Mouse (Mus musculus) limb, embryonic 10.5 days (tissue): ENCODE data around the gene Fxyd6. TPM values are rescaled to one million over a fixed set of nuclear protein-coding genes. Genes with fewer than 3 reads are reported as not detected.
A peak's percentile ranks its signal among the peaks of the same experiment; 100 is the strongest.

Experiments
- DNase-seq: peaks from one replicate; pipeline ENCODE4 v3.0.0-alpha.2; 2017; ENCODE audit warnings: low spot score
- H3K27ac ChIP-seq: fragments of 300-500 bp; sonication (generic); 2 replicates; pipeline ENCODE4 v1.5.1; 2016; ENCODE audit warnings: mild to moderate bottlenecking
- H3K27me3 ChIP-seq: fragments of 300-500 bp; sonication (generic); 2 replicates; pipeline ENCODE4 v1.6.1; 2016; ENCODE audit warnings: low read depth, mild to moderate bottlenecking; ENCODE audit not compliant: poor library complexity, severe bottlenecking
- H3K36me3 ChIP-seq: fragments of 300-500 bp; sonication (generic); 2 replicates; pipeline ENCODE4 v1.6.1; 2016; ENCODE audit warnings: mild to moderate bottlenecking, moderate library complexity
- H3K4me1 ChIP-seq: fragments of 300-500 bp; sonication (generic); 2 replicates; pipeline ENCODE4 v1.6.1; 2016
- H3K4me3 ChIP-seq: fragments of 300-500 bp; sonication (generic); 2 replicates; pipeline ENCODE4 v1.5.1; 2016; ENCODE audit warnings: mild to moderate bottlenecking, moderate library complexity
- H3K9me3 ChIP-seq: fragments of 300-500 bp; sonication (generic); replicated peaks from 2 replicates; pipeline ENCODE4 v1.6.1; 2016; ENCODE audit warnings: mild to moderate bottlenecking
- WGBS: fragments of 180-500 bp; shearing (Covaris S2); methylation state at CpG from one replicate; pipeline ENCODE4 v1.1.7; 2016; 5-methylcytosine and 5-hydroxymethylcytosine counted together
- polyA plus RNA-seq: library from polyadenylated mRNA; unstranded; fragments of >200 nt; fragmentation: Nextera tagmentation; extraction: Ambion mirVana; gene quantifications from 2 replicates; pipeline ENCODE4 v1.2.1, GENCODE M21; 2016

Gene Fxyd6
- polyA plus RNA-seq, 1 experiment from 2014 or later: 110 TPM

DNA sequence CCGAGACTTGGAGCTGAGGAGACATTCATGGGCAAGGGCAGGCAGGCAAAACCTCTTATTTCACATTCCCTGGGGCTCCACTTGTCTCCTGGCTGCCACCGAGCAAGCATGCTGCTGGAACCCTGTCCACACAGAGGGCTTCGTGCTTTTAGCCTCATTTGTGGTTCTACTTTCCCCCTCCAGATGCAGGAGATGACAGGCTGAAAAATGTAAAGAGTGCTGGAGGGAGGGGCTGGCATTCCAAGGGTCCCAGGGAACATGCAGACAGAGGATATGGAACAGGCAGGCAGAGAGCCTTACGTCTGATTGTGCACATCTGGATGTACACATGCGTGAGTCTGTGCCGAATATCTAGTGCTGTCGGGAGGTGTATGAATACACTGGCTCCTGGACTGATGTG lies 11.6 kb upstream of the Fxyd6 start:
- 70% methylated on average over 7 of the region's 7 CpGs for WGBS
- Histone ChIP-seq H3K4me3 (no peak overlapping the region), H3K36me3 (no peaks in the 10 kb centered on the region), H3K9me3 (no peaks in the 10 kb centered on the region), H3K27ac (no peak overlapping the region), H3K27me3 (no peaks in the 10 kb centered on the region), H3K4me1 (peaks cover 21% of the 10 kb centered on the region)
- DNase-seq: peak; percentile 34

GRCm38 (mm10) chr9:45362051-45362461 lies 7.9 kb upstream of the Fxyd6 start:
- Histone ChIP-seq H3K4me3 (no peak overlapping the region), H3K27ac (no peak overlapping the region), H3K9me3 (no peaks in the 10 kb centered on the region), H3K36me3 (no peaks in the 10 kb centered on the region), H3K4me1 (peaks cover 21% of the 10 kb centered on the region), H3K27me3 (no peaks in the 10 kb centered on the region)
- DNase-seq: no peak
- 36% methylated on average over 2 of the region's 2 CpGs for WGBS

DNA sequence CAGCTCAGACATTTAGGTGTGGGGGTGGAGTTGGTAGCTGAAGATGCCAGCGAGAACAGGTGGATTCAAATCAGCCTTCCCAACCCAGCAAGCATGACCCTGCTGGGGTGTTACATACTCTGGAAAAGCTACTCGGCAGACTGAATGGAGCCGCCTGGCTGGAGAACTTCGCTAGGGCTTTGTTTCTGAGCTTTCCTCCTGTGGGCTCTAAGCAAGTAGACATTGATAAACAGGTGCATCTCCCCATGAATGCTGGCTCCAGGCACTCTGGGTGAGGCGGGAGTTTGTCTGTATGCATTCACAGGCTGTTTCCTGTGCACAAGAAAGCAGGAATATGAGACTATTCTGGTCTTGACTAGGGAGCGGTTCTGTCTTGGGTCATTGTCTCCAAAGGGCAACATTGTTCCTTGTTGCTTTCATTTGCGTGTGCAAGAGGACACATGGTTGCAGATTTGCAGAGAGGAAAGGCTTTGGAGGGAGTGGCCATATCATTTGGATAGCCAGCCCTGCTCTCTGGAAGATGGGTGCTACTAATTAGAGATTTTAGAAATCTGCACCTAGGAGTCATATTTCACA lies 6.3 kb upstream of the Fxyd6 start:
- Histone ChIP-seq H3K4me3 (no peak overlapping the region), H3K27me3 (peaks cover 8% of the 10 kb centered on the region; the same call in 1 of the 2 replicates), H3K4me1 (peaks cover 21% of the 10 kb centered on the region), H3K36me3 (no peaks in the 10 kb centered on the region), H3K9me3 (no peaks in the 10 kb centered on the region), H3K27ac (no peak overlapping the region)
- no peak for DNase-seq
- 71% methylated on average over 7 of the region's 7 CpGs for WGBS

- Histone ChIP-seq H3K4me1 (peaks cover 31% of the 10 kb centered on the region), H3K4me3 (no peak overlapping the region), H3K27ac (no peak overlapping the region), H3K36me3 (peaks cover 2% of the 10 kb centered on the region; the same call in 1 of the 2 replicates), H3K27me3 (peaks cover 18% of the 10 kb centered on the region; the same call in 1 of the 2 replicates), H3K9me3 (no peaks in the 10 kb centered on the region)
- WGBS: 73% methylated on average over 8 of the region's 8 CpGs
- DNase-seq: no peak
Measured at GRCm38 (mm10) chr9:45367716-45368115, 2.3 kb upstream of the Fxyd6 start.

GRCm38 (mm10) chr9:45368341-45368901 lies 1.6 kb upstream of the Fxyd6 start:
- DNase-seq: no peak
- H3K4me1 ChIP-seq: peaks cover 38% of the 10 kb centered on the region
- WGBS: 51% methylated on average over 5 of the region's 5 CpGs
- H3K9me3 ChIP-seq: no peaks in the 10 kb centered on the region
- H3K4me3 ChIP-seq: no peak overlapping the region
- peaks cover 6% of the 10 kb centered on the region; the same call in 1 of the 2 replicates for H3K36me3 ChIP-seq
- peaks cover 18% of the 10 kb centered on the region; the same call in 1 of the 2 replicates for H3K27me3 ChIP-seq
- no peak overlapping the region for H3K27ac ChIP-seq

- H3K27ac ChIP-seq: peak overlapping the region; percentile 90
- H3K9me3 ChIP-seq: no peaks in the 10 kb centered on the region
- H3K4me1 ChIP-seq: peaks cover 40% of the 10 kb centered on the region
- peaks cover 21% of the 10 kb centered on the region for H3K36me3 ChIP-seq
- peak overlapping the region; percentile 75 for H3K4me3 ChIP-seq
- DNase-seq: peak; percentile 45
- H3K27me3 ChIP-seq: peaks cover 18% of the 10 kb centered on the region; the same call in 1 of the 2 replicates
- WGBS: 6% methylated on average over 25 of the region's 25 CpGs
Measured at GRCm38 (mm10) chr9:45370616-45371336, 791 bp downstream of the Fxyd6 start.

- 33% methylated on average over 2 of the region's 2 CpGs for WGBS
- DNase-seq: no peak
- Histone ChIP-seq H3K4me1 (peaks cover 40% of the 10 kb centered on the region), H3K4me3 (peak overlapping the region; percentile 75), H3K27ac (peak overlapping the region; percentile 90), H3K9me3 (no peaks in the 10 kb centered on the region), H3K36me3 (peaks cover 24% of the 10 kb centered on the region), H3K27me3 (peaks cover 18% of the 10 kb centered on the region; the same call in 1 of the 2 replicates)
Measured at GRCm38 (mm10) chr9:45371337-45371707, 1.3 kb downstream of the Fxyd6 start.

DNA sequence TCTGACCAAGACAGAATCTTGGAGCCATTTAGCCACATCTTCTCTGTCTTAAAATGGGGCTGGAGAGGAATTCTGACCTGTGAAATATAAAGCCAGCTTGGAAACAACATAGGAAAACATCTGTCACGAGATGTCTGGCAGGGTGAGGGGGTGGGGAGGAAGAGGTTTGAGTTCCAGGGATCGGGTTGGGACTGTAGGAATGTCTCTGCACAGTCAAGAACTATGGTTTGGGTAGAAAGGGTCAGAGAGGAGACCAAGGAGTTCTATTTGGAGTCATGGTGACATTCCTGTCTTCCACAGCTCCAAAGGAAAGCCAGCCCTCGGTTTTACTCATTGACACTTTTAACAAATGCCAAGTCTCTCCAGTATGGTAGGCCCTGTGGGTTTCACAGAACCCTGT lies 3.9 kb downstream of the Fxyd6 start:
- Histone ChIP-seq H3K36me3 (peaks cover 35% of the 10 kb centered on the region), H3K9me3 (no peaks in the 10 kb centered on the region), H3K4me3 (no peak overlapping the region), H3K27ac (no peak overlapping the region), H3K27me3 (peaks cover 8% of the 10 kb centered on the region; the same call in 1 of the 2 replicates), H3K4me1 (peaks cover 36% of the 10 kb centered on the region)
- no peak for DNase-seq
- WGBS: 70% methylated on average over 3 of the region's 3 CpGs

DNA sequence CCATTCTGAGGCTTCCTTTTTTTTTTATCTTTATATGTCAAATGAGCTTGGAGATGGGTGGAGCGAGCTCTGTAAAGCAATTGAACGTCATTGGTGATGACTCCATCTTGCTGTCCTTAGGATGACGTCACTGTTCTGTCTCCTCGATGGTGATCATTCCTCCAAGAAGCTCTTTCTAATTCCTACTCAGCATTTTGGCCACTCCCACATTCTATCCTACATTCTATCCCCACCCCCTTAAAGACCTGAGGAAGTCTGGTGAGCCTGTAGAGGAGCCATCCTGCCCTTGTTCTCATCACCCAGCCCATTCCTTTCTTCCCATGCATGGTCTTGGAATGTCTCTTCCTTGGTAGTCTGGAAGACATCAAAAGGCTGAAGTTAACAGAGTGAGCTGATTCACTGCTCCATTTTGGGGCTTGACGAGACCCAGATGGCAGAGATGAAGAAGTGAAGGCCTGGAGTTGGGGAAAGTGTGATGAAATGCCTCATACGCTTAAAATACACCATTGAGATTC lies 5.1 kb downstream of the Fxyd6 start:
- Histone ChIP-seq H3K36me3 (peaks cover 43% of the 10 kb centered on the region), H3K4me3 (no peak overlapping the region), H3K27me3 (no peaks in the 10 kb centered on the region), H3K4me1 (peaks cover 27% of the 10 kb centered on the region), H3K9me3 (no peaks in the 10 kb centered on the region), H3K27ac (no peak overlapping the region)
- 89% methylated on average over 6 of the region's 6 CpGs for WGBS
- DNase-seq: no peak

GRCm38 (mm10) chr9:45376427-45376826 lies 6.4 kb downstream of the Fxyd6 start:
- 85% methylated on average over 4 of the region's 4 CpGs for WGBS
- Histone ChIP-seq H3K36me3 (peaks cover 47% of the 10 kb centered on the region), H3K27ac (no peak overlapping the region), H3K27me3 (no peaks in the 10 kb centered on the region), H3K9me3 (no peaks in the 10 kb centered on the region), H3K4me1 (peaks cover 27% of the 10 kb centered on the region), H3K4me3 (no peak overlapping the region)
- DNase-seq: no peak

DNA sequence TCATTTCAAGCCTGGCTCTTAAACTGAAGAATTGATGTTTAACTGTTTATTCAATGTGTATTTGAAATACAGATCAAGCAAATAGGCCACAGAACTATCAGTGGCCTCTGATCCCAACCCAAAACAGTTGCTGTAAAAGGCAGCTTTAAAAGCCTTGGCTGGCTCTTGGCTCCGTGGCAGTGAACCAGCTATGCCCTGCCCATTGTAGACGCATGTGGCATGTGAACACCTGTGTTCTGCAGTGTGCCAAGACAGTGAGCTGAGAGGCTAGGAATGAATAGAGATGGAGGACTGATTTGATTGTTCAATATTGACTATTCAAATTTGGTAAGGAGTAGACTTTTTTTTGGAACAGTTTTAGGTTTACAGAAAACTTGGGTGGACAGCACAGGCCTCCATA lies 6.9 kb downstream of the Fxyd6 start:
- Histone ChIP-seq H3K4me3 (no peak overlapping the region), H3K4me1 (peaks cover 22% of the 10 kb centered on the region), H3K27ac (no peak overlapping the region), H3K36me3 (peaks cover 51% of the 10 kb centered on the region), H3K27me3 (no peaks in the 10 kb centered on the region), H3K9me3 (no peaks in the 10 kb centered on the region)
- 89% methylated on average over 2 of the region's 2 CpGs for WGBS
- no peak for DNase-seq

- Histone ChIP-seq H3K36me3 (peaks cover 31% of the 10 kb centered on the region), H3K9me3 (no peaks in the 10 kb centered on the region), H3K4me3 (no peak overlapping the region), H3K27ac (no peak overlapping the region), H3K27me3 (no peaks in the 10 kb centered on the region), H3K4me1 (peaks cover 13% of the 10 kb centered on the region)
- 79% methylated on average over 10 of the region's 10 CpGs for WGBS
- no peak for DNase-seq
Measured at GRCm38 (mm10) chr9:45380411-45381251, 10.6 kb downstream of the Fxyd6 start.
